Mouse (Mus musculus) A20 (cell line): ENCODE measurements around the gene Slc5a2.

ENCODE experiments used
- DNase-seq: peaks from one replicate; pipeline ENCODE4 v3.0.0-alpha.2; 2011; ENCODE audit warnings: low read depth, low spot score

Slc5a2 gene

GRCm38 (mm10) chr7:128251946-128252345, 13.5 kb upstream of the Slc5a2 start:
- no peak for DNase-seq

GRCm38 (mm10) chr7:128252609-128253008, 12.8 kb upstream of the Slc5a2 start:
- no peak for DNase-seq

- no peak for DNase-seq
These were observed 10.5 kb upstream of the Slc5a2 start for GRCm38 (mm10) chr7:128254978-128255377.

DNA sequence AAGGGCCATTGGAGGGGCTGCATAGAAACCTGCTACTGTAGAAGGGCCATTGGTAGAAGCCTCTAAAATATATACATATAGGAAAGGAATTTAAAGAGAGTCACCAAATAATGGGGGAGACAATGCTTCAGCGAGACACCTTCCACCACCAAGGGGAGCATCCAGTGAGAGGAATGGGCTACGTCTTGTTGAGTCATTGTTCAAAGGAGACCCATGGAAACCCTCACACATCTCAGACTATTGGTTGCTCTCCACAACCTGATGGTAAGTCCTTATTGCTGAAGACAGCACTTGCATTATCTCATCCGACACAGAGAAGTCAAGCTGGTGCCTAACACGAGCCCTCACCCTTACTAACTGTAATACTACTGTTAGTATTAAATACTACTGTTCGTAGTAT, 9.7 kb upstream of the Slc5a2 start:
- DNase-seq: no peak

GRCm38 (mm10) chr7:128256783-128257334, 8.6 kb upstream of the Slc5a2 start:
- no peak for DNase-seq

GRCm38 (mm10) chr7:128266056-128266455, 599 bp downstream of the Slc5a2 start:
- DNase-seq: no peak

- no peak for DNase-seq
These were observed 1.9 kb downstream of the Slc5a2 start for GRCm38 (mm10) chr7:128267391-128267790.

GRCm38 (mm10) chr7:128267813-128268212, 2.4 kb downstream of the Slc5a2 start:
- DNase-seq: no peak

DNA sequence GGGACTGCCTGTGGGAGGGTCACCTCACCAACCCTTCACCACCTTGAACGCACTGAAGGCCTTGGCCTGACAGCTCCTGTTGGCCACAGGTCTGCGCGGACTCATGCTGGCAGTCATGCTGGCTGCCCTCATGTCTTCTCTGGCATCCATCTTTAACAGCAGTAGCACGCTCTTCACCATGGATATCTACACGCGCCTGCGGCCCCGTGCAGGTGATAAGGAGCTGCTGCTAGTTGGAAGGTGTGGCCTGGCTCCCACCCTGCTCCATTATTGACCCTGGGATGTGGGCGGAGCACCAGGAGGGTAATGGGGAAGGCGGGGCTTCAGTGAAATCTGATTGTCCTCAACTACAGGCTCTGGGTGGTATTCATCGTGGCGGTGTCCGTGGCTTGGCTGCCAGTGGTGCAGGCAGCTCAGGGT, 5.0 kb downstream of the Slc5a2 start:
- no peak for DNase-seq

DNA sequence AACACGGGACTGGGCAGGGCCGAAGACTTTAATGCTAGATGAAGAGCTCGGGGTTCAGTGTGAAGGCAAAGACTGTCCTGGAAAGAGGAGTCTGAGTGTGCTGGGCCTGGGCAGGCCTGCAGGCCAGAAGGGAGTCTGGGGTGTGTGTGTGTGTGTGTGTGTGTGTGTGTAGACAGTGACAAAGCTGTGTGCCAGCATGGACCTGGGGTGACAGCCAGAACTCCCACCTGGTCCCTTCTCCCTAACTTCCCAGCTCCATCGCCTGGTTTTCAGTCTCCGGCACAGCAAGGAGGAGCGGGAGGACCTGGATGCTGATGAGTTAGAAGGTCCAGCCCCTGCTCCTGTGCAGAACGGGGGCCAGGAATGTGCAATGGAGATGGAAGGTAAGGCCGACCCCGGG, 6.0 kb downstream of the Slc5a2 start:
- no peak for DNase-seq

DNA sequence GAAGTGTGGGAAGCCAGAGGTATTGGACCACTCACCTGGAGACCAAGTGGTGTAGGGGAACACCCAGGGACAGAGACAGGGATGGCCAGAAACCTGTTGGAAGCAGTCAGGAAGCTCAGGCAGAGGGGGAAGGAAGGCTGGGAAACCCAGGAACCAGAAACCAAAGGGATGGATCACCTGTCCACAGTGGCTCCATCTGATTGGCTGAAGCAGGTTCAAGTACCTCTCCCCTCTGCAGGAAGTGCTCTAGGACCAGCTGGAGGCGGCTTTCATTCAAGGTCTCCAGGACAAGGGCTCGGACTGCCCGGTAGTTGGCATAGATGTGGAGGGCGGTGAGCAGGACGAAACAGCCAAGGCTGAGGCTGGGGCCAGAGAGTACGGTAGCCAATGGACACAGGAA, 10.6 kb downstream of the Slc5a2 start:
- DNase-seq: no peak

DNA sequence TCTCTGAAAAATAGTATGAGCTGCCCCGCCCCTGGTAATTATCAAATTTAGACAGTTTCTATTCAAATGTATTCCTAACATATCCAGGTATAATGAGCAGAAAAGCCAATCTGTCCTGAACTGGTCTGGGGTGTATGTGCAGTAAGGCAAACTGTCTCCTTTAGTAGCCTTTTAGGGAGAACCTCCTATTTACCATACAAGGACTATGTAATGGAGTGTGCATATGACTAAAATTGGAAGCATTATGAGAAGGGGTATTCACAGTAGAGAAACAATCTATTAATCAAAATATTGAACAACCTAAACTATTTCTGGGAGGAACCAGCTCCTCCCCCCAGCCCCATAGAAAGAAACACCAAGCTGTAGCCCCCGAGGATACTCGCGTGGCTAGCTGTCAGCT, 14.3 kb downstream of the Slc5a2 start:
- DNase-seq: no peak

- no peak for DNase-seq
These were observed 16.3 kb downstream of the Slc5a2 start for GRCm38 (mm10) chr7:128281765-128282164.

- DNase-seq: no peak
These were observed 17.2 kb downstream of the Slc5a2 start for GRCm38 (mm10) chr7:128282532-128283244.

- DNase-seq: no peak
These were observed 18.6 kb downstream of the Slc5a2 start for GRCm38 (mm10) chr7:128284047-128284446.

DNA sequence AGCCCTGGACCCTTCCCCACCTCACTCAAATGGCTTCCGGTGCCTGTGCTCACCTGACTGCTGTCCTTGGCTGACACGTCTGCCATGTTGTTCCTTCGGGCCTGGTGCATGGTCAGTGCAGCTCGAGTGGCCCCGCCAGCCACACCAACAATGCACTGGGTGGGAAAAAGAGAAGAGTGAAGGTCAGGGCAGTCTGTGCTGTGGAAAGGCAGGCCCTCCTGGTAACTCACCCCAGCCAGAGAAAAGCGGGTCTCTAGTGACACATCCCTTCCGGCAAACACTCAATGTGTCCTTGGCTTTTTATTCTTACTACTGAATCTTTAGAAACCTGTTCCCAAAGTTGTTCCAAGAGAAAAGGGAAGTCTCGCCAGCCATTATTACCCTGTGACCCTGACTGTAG, 19.6 kb downstream of the Slc5a2 start:
- DNase-seq: no peak

DNA sequence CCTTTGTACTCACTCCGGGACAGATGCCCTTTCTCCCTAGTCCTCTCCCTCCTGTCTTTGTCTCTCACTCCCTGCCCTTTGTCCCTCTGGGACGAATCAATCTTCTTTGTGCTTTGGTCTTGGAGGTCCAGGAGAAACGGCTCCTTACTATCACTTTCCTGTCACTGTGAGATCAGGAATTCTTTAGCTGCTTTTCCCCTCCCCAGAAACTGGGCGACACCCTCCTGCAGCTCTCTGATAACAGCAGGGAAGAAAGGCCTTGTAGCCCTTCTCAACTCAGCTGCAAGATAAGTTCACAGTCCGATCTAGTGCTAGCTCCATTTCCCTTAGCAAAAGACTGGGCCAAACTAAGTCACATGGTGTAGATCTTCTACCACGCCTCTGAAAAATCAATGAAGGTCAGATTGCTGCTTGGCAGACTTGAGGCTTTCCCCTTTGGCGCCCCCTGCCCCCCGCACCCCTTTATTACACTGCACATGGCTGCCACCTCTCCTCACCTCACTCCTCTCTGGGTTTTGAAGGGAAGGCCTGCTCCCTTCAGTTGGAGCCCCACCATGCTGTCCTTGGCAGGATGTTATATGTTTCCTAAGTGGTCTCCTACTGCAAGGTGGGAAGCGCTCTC, 23.6 kb downstream of the Slc5a2 start:
- DNase-seq: peak; percentile 18

DNA sequence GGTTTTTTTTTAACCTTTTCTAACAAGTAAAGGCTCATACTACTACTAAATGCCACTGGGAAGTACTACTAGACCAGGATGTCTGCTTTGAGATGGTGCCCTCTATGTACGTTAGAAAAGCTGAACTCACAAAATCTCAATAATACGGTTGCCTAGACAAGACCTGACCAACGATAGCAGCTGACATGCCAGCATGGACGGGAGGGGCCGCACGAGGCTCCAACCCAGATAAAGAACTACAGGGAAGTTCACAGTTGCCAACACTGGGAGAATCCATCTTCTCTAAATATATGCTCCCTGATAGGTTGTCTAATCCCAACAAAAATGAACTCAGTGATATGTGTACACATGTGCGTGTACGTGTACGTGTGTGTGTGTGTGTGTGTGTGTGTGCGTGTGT, 29.3 kb downstream of the Slc5a2 start:
- DNase-seq: no peak

DNA sequence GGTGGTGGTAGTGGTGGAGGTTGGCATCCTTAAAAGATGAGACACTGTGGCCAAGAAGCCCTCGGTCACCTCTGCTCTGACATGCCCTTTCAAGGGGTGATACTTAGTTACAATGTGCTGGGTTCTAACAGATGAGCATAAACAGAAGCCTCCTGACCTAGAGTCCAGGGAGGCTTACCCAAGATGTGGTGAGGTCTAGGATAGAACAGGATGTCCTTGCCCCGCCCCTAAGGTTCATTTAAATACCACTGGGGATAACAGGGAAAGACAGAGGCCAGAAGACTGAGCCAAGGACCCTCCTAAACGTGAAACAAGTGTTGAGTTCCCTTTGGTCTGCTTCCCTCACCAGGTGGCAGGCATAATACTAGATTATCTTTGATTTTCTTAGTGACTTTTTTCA, 31.1 kb downstream of the Slc5a2 start:
- DNase-seq: peak; percentile 9

- no peak for DNase-seq
These were observed 31.8 kb downstream of the Slc5a2 start for GRCm38 (mm10) chr7:128297291-128297616.

DNA sequence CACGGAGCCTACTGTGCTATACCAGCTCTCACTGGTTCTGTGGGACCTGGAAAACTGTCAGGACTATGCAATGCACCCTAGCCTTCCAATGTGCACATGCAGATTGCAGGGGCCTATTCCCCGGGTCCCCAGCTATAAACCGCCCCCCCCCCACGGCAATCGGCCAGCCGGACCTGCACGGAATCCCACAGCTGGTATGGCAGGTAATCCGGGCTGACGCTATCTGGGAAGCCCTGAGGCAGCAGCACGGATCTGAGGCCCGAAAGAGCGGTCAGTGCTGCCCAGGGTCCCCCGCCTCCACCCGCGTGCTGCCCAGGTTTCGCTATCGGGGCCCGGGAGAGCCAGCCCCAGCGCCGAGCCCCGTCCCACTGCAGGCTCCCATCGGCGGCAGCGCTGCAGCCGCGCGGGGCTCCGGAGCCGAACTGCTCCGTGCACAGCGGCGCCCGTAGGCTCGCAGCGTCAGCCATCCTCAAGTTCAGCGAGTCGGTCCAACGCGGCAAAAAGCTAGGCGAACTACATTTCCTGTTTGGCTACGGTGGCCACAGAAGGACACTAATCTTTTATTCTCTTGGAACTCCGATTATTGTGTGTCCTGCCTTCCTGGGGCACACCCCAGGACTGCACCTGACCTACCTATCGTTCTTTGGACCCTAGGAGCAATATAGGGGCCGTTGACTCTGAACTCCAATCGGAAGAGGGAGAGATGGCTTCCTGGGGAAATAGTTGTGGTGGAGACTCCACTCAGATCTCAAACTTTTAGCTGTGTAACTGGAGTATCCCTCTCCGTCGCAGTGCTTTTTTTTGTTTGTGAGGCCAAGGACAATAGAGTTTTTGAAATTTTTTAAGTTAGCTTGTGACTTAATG, 32.4 kb downstream of the Slc5a2 start, which contains the start of gene BC017158:
BC017158 (minus strand) TSS at position 554 of the 864 bp plus-strand sequence.
- peak; percentile 79 for DNase-seq
